Mouse (Mus musculus): ENCODE data around the gene Rims3.

Gene Rims3

DNA sequence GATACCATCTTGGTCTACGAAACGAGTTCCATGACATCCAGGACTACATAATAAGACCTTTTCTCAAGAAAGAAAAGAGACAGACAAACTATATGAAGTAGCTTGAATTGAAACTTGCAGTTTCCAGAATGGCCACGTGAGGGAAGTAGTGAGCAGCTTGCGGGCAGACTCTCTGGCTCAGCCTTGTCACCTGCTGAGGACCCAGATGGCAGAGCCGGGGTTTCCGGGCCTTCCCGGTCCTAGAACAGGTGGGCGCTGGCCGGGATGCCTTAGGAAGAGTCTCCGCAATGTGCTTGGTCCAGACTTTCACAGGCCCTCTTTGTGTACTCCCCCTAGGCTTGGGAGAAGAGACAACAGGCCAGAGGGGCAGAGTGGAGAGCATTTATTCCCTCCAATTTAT is 3.7 kb upstream of the Rims3 start:
- DNase-seq (ENCODE audit: low spot score), result peak; percentile 61

DNA sequence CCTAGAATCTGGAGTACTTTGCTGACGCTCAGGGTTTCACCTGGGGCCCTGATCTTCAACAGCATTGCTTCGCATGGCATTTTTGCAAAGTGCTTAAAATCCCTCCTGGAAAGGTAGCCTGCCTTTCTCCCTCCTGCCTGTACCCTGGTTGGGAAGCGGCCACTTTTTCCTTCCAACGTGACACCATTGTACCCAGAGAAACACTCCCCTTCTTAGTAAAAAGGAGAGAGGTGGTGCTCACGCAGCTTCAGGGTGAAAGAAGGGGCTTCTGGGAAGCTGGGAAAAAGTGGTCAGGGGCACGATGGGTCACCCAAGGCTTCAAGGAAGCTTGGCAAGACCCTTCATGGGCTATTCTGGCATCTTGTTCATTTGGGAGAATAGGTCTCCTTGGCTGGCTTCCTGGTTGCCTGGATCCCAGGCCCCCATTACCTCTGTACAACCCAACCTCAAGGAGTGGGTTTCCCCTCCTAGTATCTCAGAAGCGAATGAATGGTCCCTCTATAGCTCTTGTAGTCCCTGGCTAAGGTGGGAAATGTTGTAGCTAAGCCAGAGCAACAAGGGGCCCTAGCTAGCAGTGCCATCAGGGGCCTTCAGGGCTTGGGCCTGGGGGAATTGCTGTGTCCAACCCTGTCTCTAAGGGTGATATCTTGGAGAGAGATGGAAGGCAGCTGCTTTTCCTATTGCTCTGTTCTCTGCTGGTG is 894 bp downstream of the Rims3 start:
- no peak for DNase-seq (ENCODE audit: low spot score)

DNA sequence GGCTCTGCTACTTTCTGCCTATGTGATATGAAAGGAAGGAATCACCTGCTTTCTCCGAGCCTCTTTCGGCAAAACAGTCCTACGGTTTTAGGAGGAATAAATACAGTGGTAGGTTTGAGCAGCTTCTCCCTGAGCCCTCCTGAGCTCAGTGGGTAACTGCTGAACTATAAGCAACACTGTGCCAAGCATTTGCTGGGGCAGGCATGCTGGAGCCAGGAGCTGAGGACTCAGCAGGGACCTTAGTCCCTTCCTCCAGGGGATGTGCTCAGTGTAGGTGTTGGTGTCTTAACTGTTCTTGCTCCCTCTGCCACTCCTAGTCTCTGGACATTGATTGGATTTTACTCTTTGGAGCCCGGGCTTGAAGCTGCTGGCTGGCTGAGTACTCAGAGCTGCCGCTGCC is 1.8 kb downstream of the Rims3 start:
- no peak for DNase-seq (ENCODE audit: low spot score)

- no peak for DNase-seq (ENCODE audit: low spot score)
Observed at GRCm38 (mm10) chr4:120859865-120860264, 5.2 kb downstream of the Rims3 start.

DNA sequence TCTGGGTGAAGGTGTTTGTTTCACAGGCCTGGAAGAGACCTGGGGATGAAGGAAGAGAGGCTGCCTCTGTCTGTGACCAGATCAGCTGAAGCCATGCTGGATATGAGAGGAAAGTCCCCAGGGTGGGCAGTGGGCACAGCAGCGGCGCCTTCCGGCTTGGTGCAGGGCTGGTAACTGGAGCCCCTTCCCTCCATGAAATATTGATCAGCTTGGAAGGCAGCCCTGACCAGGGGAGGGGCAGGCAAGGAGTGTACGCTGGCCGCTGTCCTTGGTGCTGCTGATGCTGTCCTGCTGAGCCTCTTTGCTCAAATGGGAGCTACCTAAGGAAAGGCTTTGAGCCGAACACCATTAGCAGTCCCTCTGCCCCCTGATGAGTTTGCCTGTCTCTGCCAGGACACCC is 11.6 kb downstream of the Rims3 start:
- DNase-seq (ENCODE audit: low spot score), result no peak

- DNase-seq (ENCODE audit: low spot score), result no peak
Observed at GRCm38 (mm10) chr4:120868246-120868645, 13.6 kb downstream of the Rims3 start.

DNA sequence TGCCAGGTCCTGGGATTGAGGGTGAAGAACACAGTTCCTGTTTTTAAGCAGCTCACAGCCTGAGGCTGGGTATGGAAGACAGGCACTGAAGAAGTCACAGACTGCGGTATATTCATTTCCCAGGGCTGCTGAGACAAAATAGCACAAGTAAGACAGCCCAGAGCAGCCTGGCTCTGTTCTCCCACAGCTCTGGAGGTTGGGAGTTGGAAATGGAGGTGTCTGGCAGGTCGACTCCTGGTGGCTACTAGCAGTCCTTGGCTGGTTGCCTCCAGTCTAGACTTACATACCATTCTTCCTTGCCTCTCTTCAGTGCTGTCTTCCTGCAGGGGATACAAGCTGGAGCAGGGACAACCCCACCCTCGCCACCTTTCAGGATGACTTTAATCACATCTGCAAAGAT is 14.4 kb downstream of the Rims3 start:
- DNase-seq (ENCODE audit: low spot score), result no peak

- DNase-seq (ENCODE audit: low spot score), result no peak
Observed at GRCm38 (mm10) chr4:120870262-120870748, 15.7 kb downstream of the Rims3 start.

- no peak for DNase-seq (ENCODE audit: low spot score)
Observed at GRCm38 (mm10) chr4:120875961-120876360, 21.3 kb downstream of the Rims3 start.

GRCm38 (mm10) chr4:120878728-120879127 is 24.1 kb downstream of the Rims3 start:
- no peak for DNase-seq (ENCODE audit: low spot score)

GRCm38 (mm10) chr4:120879386-120879785 is 24.8 kb downstream of the Rims3 start:
- no peak for DNase-seq (ENCODE audit: low spot score)

DNA sequence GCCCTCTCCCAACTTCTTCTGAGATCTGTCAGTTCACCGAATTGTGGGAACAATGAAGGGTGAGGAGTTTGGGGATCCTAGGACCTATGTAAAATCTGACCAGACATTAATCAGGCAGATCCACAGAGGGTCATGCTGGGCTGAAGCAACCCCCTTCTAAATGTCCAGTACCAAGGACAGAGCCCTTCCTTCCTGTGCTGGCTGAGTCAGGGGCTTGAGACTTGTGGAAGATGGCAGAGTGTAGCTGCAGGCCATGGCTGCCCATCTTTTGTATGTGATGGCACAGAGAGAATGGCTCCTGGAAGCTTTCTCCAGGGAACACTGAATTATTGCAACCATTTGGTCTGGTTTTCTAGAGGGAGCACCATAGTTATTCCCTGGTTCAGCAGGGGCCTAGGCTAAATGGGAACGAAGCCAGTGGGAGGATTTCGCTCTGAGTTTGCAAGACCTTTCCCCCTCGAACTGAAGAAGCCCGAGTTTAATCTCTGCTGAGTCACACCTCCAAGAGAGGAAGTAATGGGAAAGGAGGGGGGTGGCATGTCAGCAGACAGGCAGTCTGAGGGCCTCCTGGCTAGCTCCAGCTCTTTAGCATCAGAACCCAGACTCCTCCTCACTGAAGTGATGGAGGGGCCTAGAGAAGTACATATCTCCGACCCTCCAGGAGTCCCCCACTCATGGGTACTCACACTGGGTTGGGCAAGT is 26.3 kb downstream of the Rims3 start:
- DNase-seq (ENCODE audit: low spot score), result no peak

- DNase-seq (ENCODE audit: low spot score), result no peak
Observed at GRCm38 (mm10) chr4:120882002-120882625, 27.5 kb downstream of the Rims3 start.

DNA sequence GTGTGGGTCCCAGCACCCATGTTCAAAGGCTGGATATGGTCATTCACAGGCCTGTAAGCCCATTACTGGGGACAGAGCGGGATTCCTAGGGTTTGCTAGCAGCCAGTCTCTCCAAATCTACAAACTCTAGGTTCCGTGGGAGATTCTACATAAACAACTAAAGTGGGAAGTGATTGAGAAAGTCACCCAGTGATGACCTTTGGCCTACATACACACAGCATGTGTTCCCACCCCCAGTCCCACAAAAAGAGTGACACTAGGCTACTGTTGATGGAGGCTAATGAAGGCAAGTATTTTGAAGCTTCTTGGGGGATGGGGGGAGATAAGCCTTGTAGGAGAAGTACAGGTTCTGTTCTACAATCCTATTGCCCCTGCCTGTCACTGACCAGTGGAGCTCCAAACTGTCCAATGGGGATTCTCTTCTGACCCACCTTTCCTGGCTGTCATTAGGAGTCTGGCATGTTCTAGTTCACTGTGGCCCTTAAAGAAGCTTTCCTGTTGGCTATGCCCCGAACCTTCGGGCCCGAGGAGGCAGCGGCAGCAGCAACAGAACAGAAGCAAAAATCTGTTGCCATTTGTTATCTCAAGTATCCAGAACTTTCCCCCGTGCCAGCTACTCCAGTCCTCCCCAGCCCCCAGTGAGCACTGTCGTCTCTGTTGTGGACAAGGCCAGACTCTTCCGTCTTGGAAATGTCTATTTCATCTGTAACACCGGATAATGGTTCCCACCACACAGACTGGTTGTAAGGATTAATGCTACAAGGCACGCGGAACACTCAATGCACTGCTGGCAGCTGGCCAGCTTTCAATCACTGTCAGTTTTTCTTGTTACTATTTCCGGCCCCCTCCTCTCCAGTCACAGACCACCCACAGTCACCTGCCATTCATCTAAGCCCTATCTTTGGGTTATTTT is 30.8 kb downstream of the Rims3 start:
- no peak for DNase-seq (ENCODE audit: low spot score)

DNA sequence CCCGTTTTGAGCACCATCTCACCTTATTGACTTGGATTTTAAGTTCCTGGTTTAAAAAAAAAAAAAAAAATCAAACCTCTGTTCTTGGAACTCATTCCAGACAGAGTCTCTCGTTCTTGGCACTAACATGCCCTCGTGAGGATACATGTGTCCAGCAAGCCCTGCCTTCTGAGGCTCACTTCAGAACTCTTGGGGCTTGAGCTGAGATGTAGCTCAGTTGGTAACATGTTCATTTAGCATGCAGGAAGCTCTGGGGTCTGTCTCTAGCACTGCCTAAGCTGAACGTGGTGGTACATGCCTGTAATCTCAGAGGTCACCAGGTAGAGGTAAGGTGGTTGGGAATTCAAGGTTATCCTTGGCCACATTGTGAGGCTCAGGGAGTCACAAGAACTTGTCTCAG is 31.5 kb downstream of the Rims3 start:
- no peak for DNase-seq (ENCODE audit: low spot score)

DNA sequence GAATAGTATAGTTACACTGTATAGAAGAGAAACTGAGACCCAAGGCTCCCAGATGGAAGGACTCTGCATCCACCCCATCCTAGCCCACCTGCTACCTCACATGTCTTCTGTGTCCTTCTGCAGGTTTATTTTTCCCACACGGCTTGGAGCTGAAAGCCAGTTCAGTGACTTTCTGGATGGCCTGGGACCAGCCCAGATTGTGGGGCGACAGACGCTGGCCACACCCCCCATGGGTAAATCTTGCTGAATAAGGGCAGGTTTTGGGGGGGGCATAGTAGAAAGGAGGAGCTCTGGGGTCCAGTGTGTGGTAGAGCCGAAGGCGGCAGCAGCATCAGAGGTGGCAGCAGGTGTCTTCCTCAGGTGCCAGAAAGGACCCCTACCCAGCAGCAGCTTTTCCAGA is 32.2 kb downstream of the Rims3 start:
- DNase-seq (ENCODE audit: low spot score), result no peak

DNA sequence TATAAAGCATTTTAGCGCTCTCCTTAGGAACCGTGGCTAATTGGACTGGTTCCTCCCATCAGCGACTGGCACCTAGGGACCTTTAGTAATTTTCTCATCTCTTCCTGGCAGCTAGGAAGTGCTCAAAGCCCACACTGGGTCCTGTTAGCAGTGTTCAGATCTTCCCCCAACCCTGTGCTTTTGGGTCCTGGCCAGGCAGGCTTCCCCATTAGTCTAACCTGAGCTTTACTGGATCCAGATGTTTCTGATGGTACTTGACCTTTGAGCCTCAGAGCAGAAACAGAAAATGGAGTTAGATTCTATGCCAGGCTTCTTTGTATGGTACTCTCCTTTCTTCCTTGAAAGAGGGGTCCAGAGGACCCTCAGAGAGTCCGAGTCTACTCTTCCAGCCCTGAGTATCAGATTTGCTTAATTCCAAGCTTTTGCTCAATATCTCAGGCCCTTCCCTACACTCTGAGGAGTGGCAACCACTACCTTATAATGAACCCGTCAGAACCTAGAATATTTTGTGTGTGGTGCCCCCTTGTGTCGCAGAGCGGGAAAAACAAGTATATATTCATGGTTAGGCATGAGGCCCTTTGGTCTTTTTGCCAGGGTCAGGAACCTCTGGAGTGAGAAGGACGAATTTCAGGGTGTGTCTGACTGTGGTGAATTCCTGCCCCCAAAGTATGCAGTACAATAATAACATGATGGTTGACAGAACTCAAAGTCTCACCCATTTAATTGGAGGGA is 32.9 kb downstream of the Rims3 start:
- no peak for DNase-seq (ENCODE audit: low spot score)

DNA sequence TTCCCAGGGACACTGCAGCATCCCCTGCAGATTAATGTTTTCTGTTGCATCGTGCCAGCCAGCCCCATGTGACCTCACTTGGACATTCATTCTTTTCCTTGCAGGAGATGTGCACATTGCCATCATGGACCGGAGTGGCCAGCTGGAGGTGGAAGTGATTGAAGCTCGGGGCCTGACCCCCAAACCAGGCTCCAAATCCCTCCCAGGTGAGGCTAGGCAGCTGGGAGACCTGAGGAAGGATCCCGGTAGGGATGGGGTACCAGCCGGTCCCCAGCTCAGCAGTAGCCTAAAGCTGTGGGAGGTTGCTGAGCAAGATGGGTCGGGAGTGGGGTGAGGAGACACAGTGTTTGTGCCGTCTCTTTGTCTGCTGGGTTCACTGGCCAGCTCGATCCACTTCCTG is 34.3 kb downstream of the Rims3 start:
- no peak for DNase-seq (ENCODE audit: low spot score)

DNA sequence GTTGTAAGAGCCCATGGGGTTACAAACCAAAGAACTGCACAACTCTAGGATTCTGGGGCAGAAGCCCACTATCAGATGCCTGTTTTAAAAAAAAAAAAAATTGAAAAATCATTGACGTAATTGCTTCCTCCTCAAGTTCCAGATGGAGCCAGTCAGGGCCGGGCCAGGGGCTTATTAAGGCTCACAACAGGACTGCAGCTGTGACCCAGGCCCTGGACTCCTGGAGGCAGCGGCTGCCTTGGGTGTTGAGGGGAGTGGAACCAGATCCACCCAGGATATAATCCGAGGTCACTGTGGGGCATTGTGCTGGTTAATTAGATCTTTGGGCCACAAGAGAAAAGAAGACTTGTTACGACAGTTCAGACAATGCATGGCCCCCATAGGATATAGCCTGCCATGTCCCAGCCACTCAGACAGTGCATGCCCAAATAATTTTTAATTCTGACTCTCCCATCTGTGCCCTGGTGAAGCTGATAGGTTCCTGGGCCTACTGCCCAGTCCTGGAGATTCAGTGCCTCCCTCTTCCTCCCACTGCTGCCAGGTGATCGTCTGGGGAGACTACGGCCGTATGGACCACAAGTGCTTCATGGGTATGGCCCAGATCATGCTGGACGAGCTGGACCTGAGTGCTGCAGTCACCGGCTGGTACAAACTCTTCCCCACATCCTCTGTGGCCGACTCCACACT is 36.3 kb downstream of the Rims3 start:
- DNase-seq (ENCODE audit: low spot score), result no peak

DNA sequence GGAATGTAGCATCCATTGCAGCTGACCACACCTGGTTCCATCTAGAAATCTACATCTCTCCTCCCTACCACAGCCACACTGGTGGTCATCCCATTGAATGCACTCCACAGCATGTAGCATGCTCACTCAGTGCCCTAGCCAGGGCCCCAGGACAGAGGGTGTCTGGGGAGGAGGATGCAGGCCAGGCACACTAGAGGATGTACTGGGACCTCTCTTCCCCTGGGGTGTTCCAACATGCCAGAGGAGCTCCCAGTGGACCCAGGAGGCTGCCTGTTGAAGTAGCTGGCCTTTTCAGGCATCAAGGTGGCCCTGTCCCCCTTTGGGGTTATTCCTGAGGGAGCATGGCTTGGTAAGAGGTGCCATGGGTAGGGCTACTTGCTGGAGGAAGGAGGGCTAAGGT is 37.3 kb downstream of the Rims3 start:
- DNase-seq (ENCODE audit: low spot score), result no peak

GRCm38 (mm10) chr4:120892516-120892915 is 37.9 kb downstream of the Rims3 start:
- no peak for DNase-seq (ENCODE audit: low spot score)
